Mouse (Mus musculus): ENCODE results near the gene Dazap1. TPM values are rescaled to one million over a fixed set of nuclear protein-coding genes. Genes with fewer than 3 reads are reported as not detected.
A peak's percentile ranks its signal among the peaks of the same experiment; 100 is the strongest.

Dazap1 gene
- polyA plus RNA-seq, 1 experiment from 2014 or later: 21.1 TPM

DNA sequence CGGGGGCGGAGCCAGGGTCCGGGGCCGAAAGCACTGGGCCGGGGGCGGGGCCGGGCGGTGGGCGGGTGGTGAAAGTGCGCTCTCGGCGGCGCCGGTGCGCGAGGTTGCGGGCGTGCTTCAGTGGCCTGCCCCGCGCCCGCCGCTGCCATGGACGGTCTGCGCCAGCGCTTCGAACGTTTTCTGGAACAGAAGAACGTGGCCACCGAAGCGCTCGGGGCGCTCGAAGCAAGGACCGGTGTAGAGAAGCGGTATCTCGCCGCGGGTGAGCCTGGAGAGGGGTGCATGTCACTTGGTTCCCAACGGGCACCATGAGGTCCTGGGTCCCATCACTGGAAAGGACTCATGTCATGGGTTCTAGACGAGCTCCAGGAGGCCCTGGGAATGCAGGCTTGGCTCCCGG is 68.8 kb downstream of the Dazap1 start:
- ATAC-seq (ENCODE audit: low read depth): no peak
- peaks cover 47% of the 10 kb centered on the region for H3K4me1 ChIP-seq (ENCODE audit: control insufficient read depth, low read depth, low read length)

DNA sequence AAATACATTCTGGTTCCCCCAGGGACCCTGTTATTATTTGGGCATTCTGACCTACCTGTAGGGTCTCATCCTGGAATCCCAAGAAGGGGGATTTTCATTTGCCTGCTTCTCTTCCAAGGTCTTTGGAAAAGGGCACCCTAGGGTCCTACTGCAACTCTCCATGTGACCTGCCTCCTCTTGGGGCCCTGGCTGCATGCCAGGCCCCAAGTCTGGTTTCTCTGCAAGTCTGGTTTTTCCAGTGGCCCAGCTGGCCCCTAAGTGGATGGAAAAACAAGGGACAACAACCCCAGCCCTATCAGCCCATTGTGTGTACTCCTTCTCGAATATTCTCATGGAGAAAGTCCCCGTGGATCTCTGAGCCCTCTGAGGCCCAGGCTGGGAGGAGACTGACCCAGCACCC is 69.6 kb downstream of the Dazap1 start:
- WGBS (ENCODE audit: insufficient replicate concordance): 50% methylated on average over 2 of the region's 2 CpGs
- H3K4me1 ChIP-seq (ENCODE audit: control insufficient read depth, low read depth, low read length): peaks cover 45% of the 10 kb centered on the region
- peaks cover 17% of the 10 kb centered on the region for H3K36me3 ChIP-seq (ENCODE audit: control insufficient read depth, insufficient read depth)

More for the DNA sequence above, 68.8 kb downstream of the Dazap1 start:
- peak overlapping the region; percentile 97 for H3K4me2 ChIP-seq (ENCODE audit: low read depth, low read length)
- H3K9ac ChIP-seq (ENCODE audit: low read depth, low read length): peak overlapping the region; percentile 73
- H3K27me3 ChIP-seq (ENCODE audit: control insufficient read depth, insufficient read depth, low read depth, low read length): no peaks in the 10 kb centered on the region
- H3K36me3 ChIP-seq (ENCODE audit: control insufficient read depth, insufficient read depth): peaks cover 9% of the 10 kb centered on the region
- under 1% methylated on average over 41 of the region's 41 CpGs for WGBS (ENCODE audit: insufficient replicate concordance)
- H3K4me3 ChIP-seq (ENCODE audit: low read depth, low read length): peak overlapping the region; percentile 70
- peak overlapping the region; percentile 98 for H3K27ac ChIP-seq (ENCODE audit: low read length)
- H3K9me3 ChIP-seq (replicated peaks; ENCODE audit: control insufficient read depth, low read length): no peaks in the 10 kb centered on the region

DNA sequence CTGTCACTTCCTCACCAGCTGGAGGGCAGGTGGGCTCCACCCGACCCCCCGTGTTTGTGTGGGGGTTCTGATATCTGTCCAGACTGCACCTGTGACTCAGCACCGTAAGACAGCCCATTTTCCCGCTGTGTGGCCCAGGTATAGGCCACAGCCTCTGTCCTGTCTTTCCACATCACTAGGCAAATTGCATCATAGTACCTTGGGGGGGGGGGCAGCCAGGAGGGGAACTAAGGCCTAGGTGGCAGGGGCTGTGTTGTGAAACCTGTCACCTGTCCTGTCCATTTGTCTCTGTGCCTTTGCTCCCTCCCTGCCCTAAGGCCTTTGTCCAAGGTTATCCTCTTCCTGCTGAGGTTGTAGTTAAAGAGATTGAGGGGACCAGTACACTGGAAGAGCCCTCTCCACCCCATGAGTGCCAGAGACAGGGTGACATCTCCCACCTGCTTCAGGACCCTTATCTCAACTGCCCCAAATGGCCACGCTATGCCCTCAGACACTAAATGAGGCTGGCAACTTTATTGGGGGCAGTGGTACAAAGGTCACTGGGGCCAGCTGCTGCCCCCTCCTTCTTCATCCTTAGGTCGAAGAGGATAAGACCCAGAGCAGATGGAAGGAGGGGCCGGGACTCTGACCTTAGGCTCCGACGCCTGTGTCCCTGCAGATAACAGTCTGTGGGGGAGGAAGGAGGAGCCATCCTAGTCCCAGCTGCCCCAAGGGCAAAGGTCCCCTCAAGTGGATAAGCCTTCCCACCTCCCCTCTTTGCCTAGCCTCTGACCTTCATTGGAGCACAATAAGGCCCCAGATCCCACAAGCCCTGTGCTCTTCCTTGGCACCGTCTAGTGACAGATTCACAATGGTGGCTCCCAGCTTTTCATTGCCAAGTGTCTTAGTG is 70.6 kb downstream of the Dazap1 start:
- Histone ChIP-seq H3K4me2 (ENCODE audit: low read depth, low read length) (peak overlapping the region; percentile 97), H3K27me3 (ENCODE audit: control insufficient read depth, insufficient read depth, low read depth, low read length) (no peaks in the 10 kb centered on the region), H3K27ac (ENCODE audit: low read length) (peak overlapping the region; percentile 98), H3K4me3 (ENCODE audit: low read depth, low read length) (peak overlapping the region; percentile 70), H3K36me3 (ENCODE audit: control insufficient read depth, insufficient read depth) (peaks cover 22% of the 10 kb centered on the region), H3K9ac (ENCODE audit: low read depth, low read length) (peak overlapping the region; percentile 73), H3K4me1 (ENCODE audit: control insufficient read depth, low read depth, low read length) (peaks cover 45% of the 10 kb centered on the region), H3K9me3 (replicated peaks; ENCODE audit: control insufficient read depth, low read length) (no peaks in the 10 kb centered on the region)
- peak; percentile 75 for ATAC-seq (ENCODE audit: low read depth)
- WGBS (ENCODE audit: insufficient replicate concordance): 21% methylated on average over 10 of the region's 10 CpGs

More for the DNA sequence above, 69.6 kb downstream of the Dazap1 start:
- no peak for ATAC-seq (ENCODE audit: low read depth)
- peak overlapping the region; percentile 73 for H3K9ac ChIP-seq (ENCODE audit: low read depth, low read length)
- peak overlapping the region; percentile 70 for H3K4me3 ChIP-seq (ENCODE audit: low read depth, low read length)
- H3K9me3 ChIP-seq (replicated peaks; ENCODE audit: control insufficient read depth, low read length): no peaks in the 10 kb centered on the region
- peak overlapping the region; percentile 98 for H3K27ac ChIP-seq (ENCODE audit: low read length)
- no peaks in the 10 kb centered on the region for H3K27me3 ChIP-seq (ENCODE audit: control insufficient read depth, insufficient read depth, low read depth, low read length)
- H3K4me2 ChIP-seq (ENCODE audit: low read depth, low read length): peak overlapping the region; percentile 97

DNA sequence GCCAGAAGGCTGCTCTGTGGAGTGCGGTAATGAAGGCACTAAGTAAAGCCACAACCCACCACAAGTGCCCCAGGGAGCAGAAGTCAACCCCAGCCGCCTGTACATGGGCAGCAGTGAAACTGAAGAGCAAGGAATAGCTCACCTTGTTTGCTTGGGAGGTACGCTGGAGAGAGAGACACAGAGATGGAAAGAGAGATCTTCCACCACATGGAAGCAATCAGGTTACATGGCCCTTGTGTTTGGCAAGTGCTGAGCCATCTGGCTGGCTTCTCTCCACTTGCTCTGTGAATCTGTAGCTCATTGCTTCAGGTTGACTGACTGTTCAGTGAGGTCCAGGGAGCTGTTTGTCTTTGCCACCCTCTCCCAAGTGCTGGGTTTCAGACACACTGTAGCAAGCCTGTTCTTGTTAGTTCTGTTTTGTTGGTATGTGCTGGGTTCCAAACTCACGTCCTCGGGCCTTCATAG is 71.3 kb downstream of the Dazap1 start:
- Histone ChIP-seq H3K9me3 (replicated peaks; ENCODE audit: control insufficient read depth, low read length) (no peaks in the 10 kb centered on the region), H3K27ac (ENCODE audit: low read length) (peak overlapping the region; percentile 98), H3K4me3 (ENCODE audit: low read depth, low read length) (peak overlapping the region; percentile 35), H3K9ac (ENCODE audit: low read depth, low read length) (peak overlapping the region; percentile 73), H3K36me3 (ENCODE audit: control insufficient read depth, insufficient read depth) (peaks cover 22% of the 10 kb centered on the region), H3K4me1 (ENCODE audit: control insufficient read depth, low read depth, low read length) (peaks cover 45% of the 10 kb centered on the region), H3K4me2 (ENCODE audit: low read depth, low read length) (peak overlapping the region; percentile 97), H3K27me3 (ENCODE audit: control insufficient read depth, insufficient read depth, low read depth, low read length) (no peaks in the 10 kb centered on the region)
- no peak for ATAC-seq (ENCODE audit: low read depth)
- WGBS (ENCODE audit: insufficient replicate concordance): 53% methylated on average over 5 of the region's 5 CpGs

DNA sequence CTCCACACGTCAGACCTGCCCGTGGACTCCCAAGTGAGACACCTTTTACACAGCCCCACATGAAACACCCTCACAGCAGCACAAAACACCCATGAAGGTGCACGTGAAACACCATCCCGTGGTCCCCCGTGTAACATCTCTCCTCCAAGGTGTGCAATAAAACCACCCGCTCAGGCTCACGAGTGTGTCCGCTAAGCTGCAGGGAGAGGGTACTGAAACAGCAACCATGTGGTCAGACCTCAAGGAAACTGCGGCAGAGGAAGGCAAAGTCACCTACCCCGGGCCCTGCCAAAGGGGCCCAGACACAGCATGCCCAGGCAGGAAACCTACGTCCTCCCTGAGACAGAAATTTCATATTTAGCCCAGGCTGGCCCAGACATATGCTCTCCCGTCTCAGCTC is 75.0 kb downstream of the Dazap1 start:
- H3K9ac ChIP-seq (ENCODE audit: low read depth, low read length): no peak overlapping the region
- WGBS (ENCODE audit: insufficient replicate concordance): 68% methylated on average over 12 of the region's 12 CpGs
- no peak for ATAC-seq (ENCODE audit: low read depth)
- H3K27me3 ChIP-seq (ENCODE audit: control insufficient read depth, insufficient read depth, low read depth, low read length): peaks cover 10% of the 10 kb centered on the region
- no peak overlapping the region for H3K4me2 ChIP-seq (ENCODE audit: low read depth, low read length)
- peaks cover 39% of the 10 kb centered on the region for H3K4me1 ChIP-seq (ENCODE audit: control insufficient read depth, low read depth, low read length)
- no peak overlapping the region for H3K4me3 ChIP-seq (ENCODE audit: low read depth, low read length)
- no peak overlapping the region for H3K27ac ChIP-seq (ENCODE audit: low read length)
- no peaks in the 10 kb centered on the region for H3K9me3 ChIP-seq (replicated peaks; ENCODE audit: control insufficient read depth, low read length)
- peaks cover 22% of the 10 kb centered on the region for H3K36me3 ChIP-seq (ENCODE audit: control insufficient read depth, insufficient read depth)

Small RNA genes within 50 kb of the gene (microRNA-seq; reads per million reads assigned to microRNA genes)
- 0.98 reads per million for gene Mir6911

Other genes with a start within 250 kb of the Dazap1 start
- 16.6 and 17.3 TPM in 2 replicates for gene Arhgap45, start 244.8 kb upstream of the Dazap1 start, polyA plus RNA-seq (2015; fragmentation: Nextera tagmentation; extraction: Ambion mirVana)
- gene Polr2e, start 221.7 kb upstream of the Dazap1 start, polyA plus RNA-seq (2015; fragmentation: Nextera tagmentation; extraction: Ambion mirVana): 66.8 and 70.1 TPM in 2 replicates
- 553 and 567 TPM in 2 replicates for gene Gpx4, start 214.3 kb upstream of the Dazap1 start, polyA plus RNA-seq (2015; fragmentation: Nextera tagmentation; extraction: Ambion mirVana)
- gene Sbno2, start 155.9 kb upstream of the Dazap1 start, polyA plus RNA-seq (2015; fragmentation: Nextera tagmentation; extraction: Ambion mirVana): 10.3 and 11.8 TPM in 2 replicates
- gene Stk11, start 145.7 kb upstream of the Dazap1 start, polyA plus RNA-seq (2015; fragmentation: Nextera tagmentation; extraction: Ambion mirVana): 13.2 and 14.4 TPM in 2 replicates
- 288 and 309 TPM in 2 replicates for gene Atp5d, start 122.9 kb upstream of the Dazap1 start, polyA plus RNA-seq (2015; fragmentation: Nextera tagmentation; extraction: Ambion mirVana)
- gene Cbarp, start 120.7 kb upstream of the Dazap1 start, polyA plus RNA-seq (2015; fragmentation: Nextera tagmentation; extraction: Ambion mirVana): 0.44 and 0.65 TPM in 2 replicates
- 2.3 and 2.6 TPM in 2 replicates for gene Midn, start 113.2 kb upstream of the Dazap1 start, polyA plus RNA-seq (2015; fragmentation: Nextera tagmentation; extraction: Ambion mirVana)
- 13.8 and 14.2 TPM in 2 replicates for gene Cirbp, start 95.5 kb upstream of the Dazap1 start, polyA plus RNA-seq (2015; fragmentation: Nextera tagmentation; extraction: Ambion mirVana)
- gene 1600002K03Rik, start 88.5 kb upstream of the Dazap1 start, polyA plus RNA-seq (2015; fragmentation: Nextera tagmentation; extraction: Ambion mirVana): 8.4 and 8.7 TPM in 2 replicates
- gene Efna2, start 82.0 kb upstream of the Dazap1 start, polyA plus RNA-seq (2015; fragmentation: Nextera tagmentation; extraction: Ambion mirVana): 0.47 and 0.53 TPM in 2 replicates
- gene Mum1, start 35.1 kb upstream of the Dazap1 start, polyA plus RNA-seq (2015; fragmentation: Nextera tagmentation; extraction: Ambion mirVana): 14.6 and 14.8 TPM in 2 replicates
- gene Ndufs7, start 12.4 kb upstream of the Dazap1 start, polyA plus RNA-seq (2015; fragmentation: Nextera tagmentation; extraction: Ambion mirVana): 220 and 223 TPM in 2 replicates
- gene Gamt, start 474 bp upstream of the Dazap1 start, polyA plus RNA-seq (2015; fragmentation: Nextera tagmentation; extraction: Ambion mirVana): 138 and 166 TPM in 2 replicates
- gene Rps15, start 31.0 kb downstream of the Dazap1 start, polyA plus RNA-seq (2015; fragmentation: Nextera tagmentation; extraction: Ambion mirVana): 460 and 501 TPM in 2 replicates
- gene Apc2, start 34.5 kb downstream of the Dazap1 start, polyA plus RNA-seq (2015; fragmentation: Nextera tagmentation; extraction: Ambion mirVana): 0.12 and 0.23 TPM in 2 replicates
- gene 2310011J03Rik, start 59.1 kb downstream of the Dazap1 start, polyA plus RNA-seq (2015; fragmentation: Nextera tagmentation; extraction: Ambion mirVana): 27.9 and 29.0 TPM in 2 replicates
- 3.5 and 4.0 TPM in 2 replicates for gene Pcsk4, start 68.0 kb downstream of the Dazap1 start, polyA plus RNA-seq (2015; fragmentation: Nextera tagmentation; extraction: Ambion mirVana)
- gene Reep6, start 68.5 kb downstream of the Dazap1 start, polyA plus RNA-seq (2015; fragmentation: Nextera tagmentation; extraction: Ambion mirVana): 83.9 and 102 TPM in 2 replicates
- gene Adamtsl5, start 86.9 kb downstream of the Dazap1 start, polyA plus RNA-seq (2015; fragmentation: Nextera tagmentation; extraction: Ambion mirVana): 2.2 and 3.4 TPM in 2 replicates
- gene Plk5, start 95.0 kb downstream of the Dazap1 start, polyA plus RNA-seq (2015; fragmentation: Nextera tagmentation; extraction: Ambion mirVana): 0.05 and 0.18 TPM in 2 replicates
- gene Mex3d, start 126.2 kb downstream of the Dazap1 start, polyA plus RNA-seq (2015; fragmentation: Nextera tagmentation; extraction: Ambion mirVana): 0.32 and 0.60 TPM in 2 replicates
- gene Mbd3, start 138.1 kb downstream of the Dazap1 start, polyA plus RNA-seq (2015; fragmentation: Nextera tagmentation; extraction: Ambion mirVana): 49.2 and 52.7 TPM in 2 replicates
- 509 and 519 TPM in 2 replicates for gene Uqcr11, start 145.3 kb downstream of the Dazap1 start, polyA plus RNA-seq (2015; fragmentation: Nextera tagmentation; extraction: Ambion mirVana)
- gene Tcf3, start 172.2 kb downstream of the Dazap1 start, polyA plus RNA-seq (2015; fragmentation: Nextera tagmentation; extraction: Ambion mirVana): 39.8 and 44.4 TPM in 2 replicates
- 0.02 TPM in 1 of 2 replicates, not detected in the other for gene Onecut3, start 233.3 kb downstream of the Dazap1 start, polyA plus RNA-seq (2015; fragmentation: Nextera tagmentation; extraction: Ambion mirVana)